ENCODE assay signal across 27 mouse cellular contexts in genomic region chr4:22500172-22500571, GRCm38 (mm10). TPM values are rescaled to one million over a fixed set of nuclear protein-coding genes. Genes with fewer than 3 reads are reported as not detected.
"Had no signal": no experiment of that assay in that cellular context is flagged by ENCODE, and none has a peak within 500 bp of the region (broad histone marks: within the 10 kb centered on the region; RNA-seq: fewer than 3 reads in every experiment).

No protein-coding gene starts in this region.

- H3K4me2 ChIP-seq: heart, embryonic 12.5 days; hindbrain, embryonic 13.5 days; intestine, embryonic 15.5 days; limb, embryonic 12.5 days; liver, embryonic 11.5 days had no signal

- H3K9me3 ChIP-seq: heart, embryonic 10.5 days; heart, embryonic 12.5 days; hindbrain, embryonic 13.5 days; intestine, embryonic 15.5 days; limb, embryonic 10.5 days; limb, embryonic 12.5 days had no signal

- H3K27ac ChIP-seq: gastrocnemius, adult 2 months; heart, embryonic 10.5 days; hindbrain, embryonic 13.5 days; intestine, embryonic 15.5 days; layer of hippocampus, adult 2 months; limb, embryonic 10.5 days; limb, embryonic 12.5 days; liver, embryonic 14.5 days had no signal

- H3K9ac ChIP-seq: heart, embryonic 12.5 days; hindbrain, embryonic 13.5 days; intestine, embryonic 15.5 days; limb, embryonic 12.5 days; liver, embryonic 14.5 days had no signal

- H3K4me3 ChIP-seq: gastrocnemius, adult 2 months; heart, embryonic 10.5 days; heart, embryonic 12.5 days; hindbrain, embryonic 13.5 days; intestine, embryonic 15.5 days; layer of hippocampus, adult 2 months; limb, embryonic 10.5 days; limb, embryonic 12.5 days had no signal

- ATAC-seq: hindbrain, embryonic 16.5 days; inflammation-experienced regulatory T-cells, adult 6 months; intestine, embryonic 15.5 days; intestine, postnatal 0 days had no signal

- H3K36me3 ChIP-seq: heart, embryonic 10.5 days; heart, embryonic 12.5 days; hindbrain, embryonic 13.5 days; intestine, embryonic 15.5 days; limb, embryonic 10.5 days; limb, embryonic 12.5 days had no signal

- DNase-seq: gastrocnemius, adult 2 months; gastrocnemius, postnatal 10 days; gastrocnemius, postnatal 25 days; heart, adult 18-20 months; heart, postnatal 10 days; heart, postnatal 4 days; kidney, adult 18-20 months; kidney, adult 8-10 months; kidney, postnatal 10 days; kidney, postnatal 25 days; kidney, postnatal 4 days; liver had no signal

RNA-seq across cellular contexts. Expression of gene Pou3f2, which starts 12.0 kb away (rescaled TPM):
- total RNA-seq: gastrocnemius, adult 2 months; gastrocnemius, postnatal 25 days; granulocyte monocyte progenitor cell, adult 5-6 weeks; heart, adult 18-20 months; heart, postnatal 10 days; heart, postnatal 25 days; heart, postnatal 4 days had no signal
- polyA plus RNA-seq: intestine, postnatal 0 days; kidney, embryonic 14.5 days; liver, embryonic 14.5 days had no signal
